Mouse (Mus musculus) liver, embryonic 14.5 days (tissue): Measurements from ENCODE around the gene Hnrnph3.

Experiments used
- CTCF ChIP-seq: IDR thresholded peaks from 2 replicates; pipeline ENCODE4 v1.5.1; 2016; ENCODE audit warnings: antibody characterized with exemption, low read depth, control low read depth
- EP300 ChIP-seq: IDR thresholded peaks from 2 replicates; pipeline ENCODE4 v1.6.1; 2016; ENCODE audit warnings: antibody characterized with exemption, low read depth

GRCm38 (mm10) chr10:62965796-62966195, 58.2 kb downstream of the Hnrnph3 start:
- no peak for TF ChIP-seq CTCF
- no peak for TF ChIP-seq EP300
